Mouse (Mus musculus) ES-E14 (cell line): ENCODE data around the gene Crebl2.

Experiments
- HCFC1 ChIP-seq: IDR thresholded peaks from 2 replicates; pipeline ENCODE4 v1.6.1; 2012; ENCODE audit warnings: low read length, inconsistent platforms, borderline replicate concordance; ENCODE audit not compliant: insufficient read depth
- ZC3H11A ChIP-seq: IDR thresholded peaks from 2 replicates; pipeline ENCODE4 v1.6.1; 2012; ENCODE audit warnings: low read depth, mild to moderate bottlenecking, inconsistent platforms, low read length, borderline replicate concordance
- ZNF384 ChIP-seq: IDR thresholded peaks from 2 replicates; pipeline ENCODE4 v1.6.1; 2012; ENCODE audit warnings: low read depth, low read length, inconsistent platforms

DNA sequence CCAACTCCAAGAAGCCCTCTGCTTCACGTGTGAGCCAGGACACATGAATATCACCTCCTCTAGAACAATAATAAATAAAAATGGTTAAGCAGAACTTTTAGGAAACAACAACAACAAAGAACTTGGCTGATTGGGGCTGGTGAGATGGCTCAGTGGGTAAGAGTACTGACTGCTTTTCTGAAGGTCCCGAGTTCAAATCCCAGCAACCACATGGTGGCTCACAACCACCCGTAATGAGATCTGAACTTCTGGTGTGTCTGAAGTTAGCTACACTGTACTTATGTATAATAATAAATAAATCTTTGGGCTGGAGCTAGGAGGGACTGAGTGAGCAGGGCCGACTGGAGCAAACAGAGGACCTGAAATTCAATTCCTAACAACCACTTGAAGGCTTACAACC lies 47.3 kb downstream of the Crebl2 start:
- TF ChIP-seq ZNF384 = no peak
- no peak for TF ChIP-seq HCFC1
- TF ChIP-seq ZC3H11A = no peak
